Mouse (Mus musculus) monocyte, adult 5-6 weeks (primary cell): ENCODE data around the gene Rhoc. TPM values are rescaled to one million over a fixed set of nuclear protein-coding genes. Genes with fewer than 3 reads are reported as not detected.
"Not testable (repeated sequence)": the region's sequence is repeated elsewhere in the genome, so short reads cannot be mapped to it uniquely, and the experiment has no call there.

Source experiments
- ATAC-seq: fragments of 153-309, 156-312 bp; replicated peaks from 2 replicates; pipeline ENCODE4 v1.8.0; 2017; ENCODE audit warnings: mild to moderate bottlenecking; ENCODE audit not compliant: low TSS enrichment, insufficient number of reproducible peaks, severe bottlenecking, poor library complexity, low FRiP score
- total RNA-seq: library from RNA; stranded (forward); fragments of 200-1000, 200-491, 200-594 nt; gene quantifications from 3 replicates; pipeline ENCODE4 v1.2.3, GENCODE M21; 2017

Rhoc gene
- total RNA-seq, result 10.9 to 45.4 TPM (median 13.3 TPM) in 3 replicates

DNA sequence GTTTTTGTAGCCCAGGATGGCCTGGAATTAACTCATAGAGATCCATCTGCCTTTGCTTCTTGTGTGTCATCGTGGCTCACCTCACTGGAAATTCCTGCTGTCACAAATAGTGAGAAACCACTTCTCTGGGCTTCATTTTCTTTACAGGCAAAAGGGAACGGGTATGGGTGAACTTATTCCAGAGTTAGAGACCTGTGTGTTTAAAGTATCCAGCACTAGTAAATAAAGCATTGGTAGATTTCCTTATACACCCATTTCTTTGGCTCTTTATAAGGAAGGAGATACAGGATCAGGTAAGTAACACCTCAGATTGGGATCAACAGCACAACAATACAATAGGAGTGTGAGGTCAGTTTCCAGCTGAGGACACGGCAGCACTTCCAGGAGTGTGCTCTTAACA, at the start of gene Rhoc:
Gene Rhoc (plus strand): TSS at position 301 of the 400 bp plus-strand sequence.
- no peak for ATAC-seq

DNA sequence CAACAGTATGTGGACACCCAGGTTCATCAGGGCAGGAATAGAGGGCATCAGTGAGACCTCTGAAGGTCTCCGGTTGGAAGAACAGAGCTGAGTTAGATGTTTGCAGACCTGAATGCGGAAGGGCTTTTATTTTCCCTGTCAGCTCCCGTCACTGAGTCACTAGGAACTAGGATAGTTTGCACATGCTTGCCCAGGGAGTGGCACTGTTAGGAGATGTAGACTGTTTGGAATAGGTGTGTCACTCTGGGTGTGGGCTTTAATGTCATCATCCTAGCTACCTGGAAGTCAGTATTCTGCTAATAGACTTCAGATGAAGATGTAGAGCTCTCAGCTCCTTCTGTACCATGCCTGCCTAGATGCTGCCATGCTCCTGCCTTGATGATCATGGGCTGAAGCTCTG, 46.2 kb upstream of the Rhoc start:
- ATAC-seq, result no peak

DNA sequence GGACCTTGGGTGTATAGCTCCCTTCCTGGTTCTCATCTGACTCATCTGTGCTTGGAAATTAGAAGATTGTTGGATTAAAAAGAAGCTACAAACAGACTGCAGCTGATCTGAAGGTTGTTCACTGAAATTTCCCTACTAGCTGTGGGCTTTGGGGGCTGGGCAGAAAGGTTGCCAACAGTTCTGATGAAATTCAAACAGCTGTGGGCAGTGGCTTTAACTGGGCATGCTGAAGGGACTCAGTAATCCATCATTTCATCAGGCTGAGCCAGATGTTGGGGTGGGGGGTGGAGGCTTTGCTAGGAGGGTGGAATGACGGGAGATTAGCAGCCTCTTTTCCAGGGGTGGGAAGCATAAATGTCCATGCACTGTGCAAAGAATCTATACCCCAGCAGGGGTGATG, 45.0 kb upstream of the Rhoc start:
- ATAC-seq, result no peak

DNA sequence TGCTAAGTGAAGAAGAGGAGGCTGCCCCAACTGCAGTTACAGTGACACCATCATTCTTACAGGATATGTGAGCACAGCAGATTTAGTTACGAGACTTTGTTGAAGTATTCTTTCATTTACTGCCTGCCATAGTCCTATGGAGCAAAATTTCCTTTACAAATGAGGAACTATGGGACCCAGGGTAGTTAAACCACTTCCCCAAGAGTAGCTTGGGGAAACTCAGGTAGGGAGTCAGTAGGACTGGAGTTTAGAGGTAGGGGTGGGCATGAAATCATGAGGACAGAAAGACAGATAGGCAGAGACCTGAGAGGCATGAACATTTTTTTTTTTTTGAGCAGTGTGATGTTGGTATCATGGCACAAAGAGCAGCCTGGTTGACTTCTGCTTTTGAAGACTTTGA, 44.3 kb upstream of the Rhoc start:
- ATAC-seq, result no peak

DNA sequence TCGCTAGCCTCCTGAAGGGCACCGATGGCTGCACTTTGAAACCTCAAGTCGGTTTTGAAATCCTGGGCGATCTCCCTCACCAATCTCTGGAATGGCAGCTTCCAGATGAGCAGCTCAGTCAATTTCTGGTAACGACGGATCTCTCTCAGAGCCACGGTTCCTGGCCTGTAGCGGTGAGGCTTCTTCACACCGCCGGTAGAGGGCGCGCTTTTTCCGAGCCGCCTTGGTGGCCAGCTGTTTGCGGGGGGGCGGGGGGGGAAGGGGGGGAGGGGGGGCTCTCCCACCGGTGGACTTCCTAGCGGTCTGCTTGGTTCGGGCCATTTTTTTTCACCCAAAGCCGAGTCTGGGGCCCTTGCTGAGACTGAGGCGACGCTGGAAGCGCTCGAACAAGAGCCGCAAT, 35.3 kb upstream of the Rhoc start:
- ATAC-seq, result not testable (repeated sequence)

DNA sequence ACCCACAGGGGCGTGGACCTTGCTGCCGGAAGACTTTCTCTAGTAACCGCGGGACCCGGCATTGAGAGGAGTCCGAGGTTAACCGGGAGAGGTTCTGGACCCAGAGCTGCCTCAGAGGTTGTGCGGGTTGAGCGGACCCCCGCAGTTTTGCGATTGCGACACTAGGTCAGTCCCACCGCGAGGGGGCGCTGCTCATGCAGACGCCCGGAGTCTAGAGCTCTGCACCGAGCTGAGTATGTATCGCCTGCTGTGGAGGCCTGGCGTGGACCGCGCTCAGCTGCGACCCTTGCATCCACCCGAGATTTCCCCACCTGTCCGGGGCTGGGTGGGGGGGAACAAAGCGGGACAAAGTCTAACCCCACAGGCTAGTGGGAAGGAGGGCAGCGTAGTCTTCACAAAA, 29.8 kb upstream of the Rhoc start:
- ATAC-seq, result no peak; the same call in 1 of the 2 replicates

DNA sequence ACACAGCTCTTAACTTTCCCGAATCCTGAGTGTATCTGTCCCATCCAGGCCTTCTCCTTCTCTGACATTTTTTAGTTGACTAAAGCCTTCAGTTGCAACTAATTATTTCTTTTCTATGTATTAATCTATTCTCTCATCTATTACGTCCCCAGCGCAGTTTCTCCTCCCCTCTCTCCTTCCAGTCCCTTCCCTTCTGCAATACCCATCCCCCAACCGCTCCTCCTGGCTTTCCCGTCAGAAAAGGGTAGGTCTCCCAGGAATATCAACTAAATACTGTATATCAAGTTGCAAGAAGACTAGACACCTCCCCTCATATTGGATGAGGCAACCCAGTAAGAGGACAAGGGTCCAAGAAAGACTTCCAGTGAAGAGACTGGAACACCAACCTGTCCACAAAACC, 29.3 kb upstream of the Rhoc start:
- no peak for ATAC-seq

DNA sequence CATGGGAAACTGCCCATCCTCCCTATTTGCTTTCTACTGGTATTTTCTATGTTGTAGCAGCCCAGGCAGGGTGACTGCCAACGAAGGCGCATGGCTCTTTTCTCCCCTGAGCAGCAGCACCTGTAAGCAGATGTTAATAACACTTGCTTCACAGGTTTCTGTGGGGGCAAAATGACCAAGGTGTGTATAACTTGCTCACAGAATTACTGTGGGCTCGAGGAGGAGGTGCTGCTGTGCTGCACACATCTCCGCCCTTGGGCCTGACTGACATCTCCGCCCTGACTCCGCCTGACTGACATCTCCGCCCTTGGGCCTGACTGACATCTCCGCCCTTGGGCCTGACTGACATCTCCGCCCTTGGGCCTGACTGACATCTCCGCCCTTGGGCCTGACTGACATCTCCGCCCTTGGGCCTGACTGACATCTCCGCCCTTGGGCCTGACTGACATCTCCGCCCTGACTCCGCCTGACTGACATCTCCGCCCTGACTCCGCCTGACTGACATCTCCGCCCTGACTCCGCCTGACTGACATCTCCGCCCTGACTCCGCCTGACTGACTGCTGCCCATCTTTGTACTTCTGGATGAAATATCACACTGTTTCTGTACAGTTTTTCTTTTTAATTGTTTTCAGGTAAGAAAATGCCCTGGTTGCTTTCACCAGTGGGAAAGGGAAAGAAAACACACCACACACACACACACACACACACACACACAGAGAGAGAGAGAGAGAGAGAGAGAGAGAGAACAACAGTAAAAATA, 25.9 kb upstream of the Rhoc start:
- not testable (repeated sequence) for ATAC-seq

DNA sequence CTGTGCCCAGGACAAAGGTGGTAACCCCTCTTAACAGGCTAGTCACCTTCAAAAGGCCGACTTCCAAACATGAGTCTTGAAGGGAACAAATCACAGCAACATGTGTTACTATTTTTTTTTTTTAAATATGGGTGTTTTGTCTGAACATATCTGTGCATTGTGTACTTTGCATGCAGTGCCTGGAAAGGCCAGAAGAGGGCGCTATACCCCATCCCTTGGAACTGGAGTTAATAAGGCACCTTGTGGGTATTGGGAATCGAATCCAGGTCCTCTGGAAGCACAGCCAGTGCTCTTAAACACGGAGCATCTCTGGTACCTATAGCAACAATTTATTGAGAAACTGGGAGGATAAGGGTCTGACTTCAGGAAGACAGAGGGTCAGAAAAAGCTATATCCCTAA, 23.2 kb upstream of the Rhoc start:
- ATAC-seq, result no peak

DNA sequence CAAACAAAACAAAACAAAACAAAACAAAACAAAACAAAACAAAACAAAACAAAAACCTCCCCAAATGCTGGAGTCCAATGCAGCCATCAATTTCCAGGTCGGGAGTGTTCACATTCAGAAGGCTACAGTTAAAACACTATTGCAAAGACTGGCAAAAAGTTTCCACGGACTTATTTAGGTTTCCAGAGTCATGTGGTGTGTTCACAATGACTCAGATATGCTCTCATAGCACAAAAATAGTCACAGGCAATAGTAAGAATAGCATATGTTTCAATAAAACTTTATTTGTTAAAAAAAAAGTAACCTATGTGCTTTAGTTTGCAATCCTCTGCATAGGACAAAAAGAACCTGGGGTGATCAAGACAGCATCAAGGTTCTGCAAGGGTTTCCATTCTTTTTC, 21.0 kb upstream of the Rhoc start:
- ATAC-seq, result no peak

DNA sequence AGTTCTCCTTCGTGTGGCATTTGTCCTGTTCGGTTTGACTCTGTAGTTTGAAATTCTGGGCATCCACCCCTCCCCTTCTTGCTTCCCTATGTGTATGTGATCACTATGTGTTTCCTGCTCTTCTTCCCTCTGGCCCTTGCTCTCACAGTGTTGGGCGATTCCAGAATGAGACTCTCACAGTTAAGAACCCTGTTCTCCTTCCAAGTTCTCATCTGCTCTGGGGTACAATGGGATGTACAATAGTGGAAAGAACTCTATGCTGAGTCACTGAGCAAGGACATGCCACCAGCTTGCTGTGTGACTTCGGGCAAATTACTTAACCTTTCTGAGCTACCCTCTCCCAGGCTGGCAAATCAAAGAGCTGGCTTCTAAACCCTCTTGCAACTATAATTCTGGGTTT, 20.5 kb upstream of the Rhoc start:
- ATAC-seq, result no peak

DNA sequence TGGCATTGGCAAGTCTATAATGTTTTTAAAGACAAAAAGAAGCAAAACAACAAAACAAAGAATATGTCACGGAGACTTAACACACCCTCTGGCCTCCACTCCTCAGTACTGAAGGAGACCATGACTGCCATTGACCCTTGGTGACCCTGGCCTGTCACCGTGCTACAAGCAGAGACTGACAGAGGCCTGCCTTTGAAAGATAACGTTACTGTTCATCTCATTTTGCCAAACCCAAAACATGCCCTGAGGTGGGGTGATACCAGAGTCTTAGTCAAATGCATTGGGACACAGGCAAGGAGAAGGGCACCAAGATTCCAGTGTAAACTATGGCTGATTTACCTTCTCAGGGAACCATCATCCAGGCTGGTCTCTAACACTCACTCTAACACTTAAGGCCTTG, 19.0 kb upstream of the Rhoc start:
- ATAC-seq, result no peak

DNA sequence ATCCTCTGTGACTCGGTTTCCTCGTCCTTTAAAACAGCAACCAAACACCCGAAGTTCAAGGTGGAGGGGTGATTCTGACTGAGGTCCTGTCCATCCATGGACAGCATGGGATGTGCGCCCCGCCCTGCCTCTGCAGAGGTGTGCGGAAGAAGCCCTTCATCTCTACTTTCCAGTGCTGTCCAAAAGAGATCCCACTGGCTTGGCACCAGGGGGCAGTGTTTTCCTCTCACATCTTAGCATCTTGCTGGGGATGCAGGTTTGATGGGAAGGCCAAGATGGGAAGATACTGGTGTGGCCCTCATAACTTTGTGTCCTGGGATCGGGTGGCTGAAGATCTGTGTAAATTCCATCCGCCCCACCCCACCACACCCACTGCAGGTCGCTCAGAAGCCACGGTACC, 18.1 kb upstream of the Rhoc start:
- no peak for ATAC-seq

DNA sequence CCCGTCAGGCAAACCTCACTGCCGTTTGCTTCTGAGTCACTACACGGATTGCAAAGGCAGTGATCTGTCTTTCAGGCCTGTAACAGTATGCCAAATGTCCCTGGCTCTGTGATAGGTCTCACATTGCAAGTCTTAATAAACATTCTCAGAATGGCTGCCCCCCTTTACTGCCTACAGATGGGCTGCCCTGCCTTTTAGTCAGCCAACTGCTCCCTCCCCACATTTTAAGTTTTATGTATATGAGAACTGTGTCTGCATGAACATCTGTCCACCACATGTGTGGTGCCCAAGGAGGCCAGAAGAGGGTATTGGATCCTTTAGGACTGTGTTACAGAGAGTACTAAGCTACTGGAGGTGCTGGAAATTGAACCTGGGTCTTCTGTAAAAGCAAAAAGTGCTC, 17.3 kb upstream of the Rhoc start:
- ATAC-seq, result no peak

DNA sequence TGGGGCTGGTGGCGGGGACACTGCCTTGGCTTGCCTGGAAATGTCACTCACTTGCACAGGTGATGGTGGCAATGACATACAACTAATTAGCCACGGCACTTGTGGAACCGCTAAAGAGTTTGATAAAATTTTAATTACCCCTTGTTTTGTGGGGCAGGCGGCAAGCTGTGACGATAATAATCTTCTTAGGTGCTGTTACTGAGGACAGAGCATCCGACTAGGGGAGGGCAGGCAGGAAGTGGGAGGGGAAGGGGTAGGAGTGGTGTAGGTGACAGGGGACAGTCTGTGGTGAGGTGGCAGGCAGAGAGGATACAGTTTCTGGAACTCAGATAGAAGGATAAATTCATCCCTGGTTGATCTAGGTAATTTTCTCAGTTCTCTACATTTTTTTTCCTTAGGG, 16.7 kb upstream of the Rhoc start:
- ATAC-seq, result no peak

DNA sequence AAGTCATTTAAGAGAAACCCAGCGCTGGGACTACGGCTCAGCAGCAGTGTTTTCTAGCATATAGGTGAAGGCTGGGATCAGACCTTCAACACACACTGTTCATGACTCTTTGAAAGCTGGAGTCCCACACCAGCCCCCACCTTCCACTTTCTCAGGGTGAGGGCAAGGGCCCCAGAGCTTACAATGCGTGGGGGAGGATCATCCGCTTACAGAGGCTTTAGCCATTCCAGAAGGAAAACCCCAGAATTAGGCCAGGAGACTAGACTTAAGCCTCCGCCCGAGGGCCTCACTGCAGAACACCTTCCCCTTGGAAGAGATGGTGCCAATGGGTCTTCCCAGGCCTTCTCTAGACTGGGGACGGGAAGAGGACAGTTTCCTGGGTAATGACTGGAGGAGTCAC, 14.9 kb upstream of the Rhoc start:
- no peak for ATAC-seq

DNA sequence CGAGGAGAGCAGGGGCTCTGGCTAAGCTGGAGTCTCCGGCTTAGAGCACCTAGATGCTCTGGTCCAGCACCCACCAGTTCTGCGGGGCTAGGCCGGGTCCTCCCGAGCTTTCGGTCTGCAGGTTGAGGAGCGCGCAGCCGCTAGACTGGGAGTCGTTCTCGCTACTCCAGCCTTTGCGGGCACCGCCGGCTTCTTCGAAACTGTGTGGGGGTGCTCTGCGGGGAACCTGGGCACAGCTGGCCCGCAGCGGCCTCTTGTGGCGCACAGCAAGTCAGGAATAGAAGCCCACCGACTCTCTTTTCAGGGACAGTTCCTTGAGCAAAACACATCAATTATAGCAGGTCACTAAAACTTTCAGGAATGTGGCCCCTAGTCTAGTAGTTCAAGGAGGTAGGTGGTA, 10.8 kb upstream of the Rhoc start:
- ATAC-seq, result no peak

DNA sequence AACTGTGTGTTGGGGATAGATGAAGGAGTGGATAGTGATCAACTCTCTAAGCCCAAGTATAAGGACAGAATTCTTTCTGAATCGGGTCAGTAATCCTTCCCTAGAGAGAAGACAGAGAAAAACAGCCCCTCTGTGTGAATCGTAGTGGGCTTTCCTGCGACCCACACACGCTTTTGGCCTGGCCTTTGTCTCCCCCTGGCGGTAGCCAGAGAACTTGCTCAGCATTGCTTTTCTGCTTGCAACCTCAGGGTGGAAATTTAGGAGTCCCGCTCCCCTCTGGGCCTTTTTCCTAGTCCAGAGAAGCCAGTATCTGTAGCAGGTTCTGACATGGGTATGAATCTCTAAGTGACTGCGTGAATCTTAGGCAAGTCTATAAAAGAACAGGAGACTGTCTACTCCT, 8.2 kb upstream of the Rhoc start:
- no peak for ATAC-seq

DNA sequence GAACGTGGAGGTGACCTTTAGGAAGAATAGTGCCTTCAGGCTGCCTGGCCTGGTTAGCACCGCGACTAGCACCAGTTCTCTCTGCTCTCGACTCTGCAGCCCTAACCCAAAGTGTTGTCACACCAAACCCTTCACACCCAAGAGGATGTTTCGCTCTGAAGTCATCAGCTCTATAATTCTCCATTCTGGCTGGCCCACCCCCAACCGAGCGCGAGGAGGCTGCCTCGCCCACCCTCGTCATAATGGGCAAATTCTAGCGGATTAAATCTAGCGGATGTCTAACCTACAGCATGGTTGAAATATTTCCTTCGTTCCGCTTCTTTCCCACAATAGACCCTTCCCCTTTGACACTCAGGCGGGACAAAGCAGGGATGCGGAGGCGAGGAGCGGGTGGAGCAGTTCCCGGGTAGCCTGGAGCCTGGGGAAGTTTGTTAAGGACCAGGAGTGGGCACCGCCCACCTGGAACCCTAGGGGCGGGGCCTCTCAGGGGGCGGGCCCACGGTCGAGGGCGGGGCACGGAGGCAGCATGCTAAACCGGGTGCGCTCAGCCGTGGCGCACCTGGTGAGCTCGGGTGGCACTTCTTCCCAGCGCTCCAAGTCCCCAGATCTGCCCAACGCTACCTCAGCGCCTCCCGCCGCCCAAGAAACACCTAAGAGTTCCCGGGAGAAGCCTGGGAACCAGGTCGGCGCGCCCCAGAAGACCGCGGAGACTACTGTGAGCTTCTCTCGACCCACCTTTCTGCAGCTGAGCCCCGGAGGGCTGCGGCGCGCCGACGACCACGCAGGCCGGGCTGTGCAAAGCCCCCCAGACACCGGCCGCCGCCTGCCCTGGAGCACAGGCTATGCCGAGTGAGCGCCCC, 7.4 kb upstream of the Rhoc start, which contains the start of gene Ppm1j:
Gene Ppm1j (plus strand): TSS at position 496 of the 860 bp plus-strand sequence.
- ATAC-seq, result peak; percentile 37; the same call in 1 of the 2 replicates

DNA sequence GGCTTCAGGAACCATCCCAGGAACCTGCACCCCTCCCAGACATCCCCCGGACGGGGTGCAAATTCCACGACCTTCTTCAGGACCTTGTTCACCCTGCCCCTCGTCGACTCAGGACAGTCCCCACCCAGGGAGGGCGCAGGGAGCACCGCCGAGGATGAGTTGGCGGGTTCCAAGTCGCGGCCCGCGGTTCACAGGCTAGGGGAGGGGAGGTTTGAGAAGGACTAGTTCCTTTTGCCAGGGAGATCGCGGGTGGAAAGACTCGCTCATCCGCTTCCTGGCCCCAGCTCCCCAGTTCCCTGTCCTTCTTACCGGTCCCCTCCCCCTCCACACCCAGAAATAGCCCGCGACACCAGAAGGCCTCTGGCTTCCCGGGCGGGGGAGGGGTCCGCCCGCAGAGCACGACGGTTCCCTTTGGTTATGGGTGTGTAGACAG, 6.7 kb upstream of the Rhoc start, which contains the start of gene Fam19a3:
Gene Fam19a3 (minus strand): TSS at position 370 of the 433 bp plus-strand sequence.
- no peak for ATAC-seq
